ENCODE assay signal across 17 mouse cellular contexts in the genomic region with DNA sequence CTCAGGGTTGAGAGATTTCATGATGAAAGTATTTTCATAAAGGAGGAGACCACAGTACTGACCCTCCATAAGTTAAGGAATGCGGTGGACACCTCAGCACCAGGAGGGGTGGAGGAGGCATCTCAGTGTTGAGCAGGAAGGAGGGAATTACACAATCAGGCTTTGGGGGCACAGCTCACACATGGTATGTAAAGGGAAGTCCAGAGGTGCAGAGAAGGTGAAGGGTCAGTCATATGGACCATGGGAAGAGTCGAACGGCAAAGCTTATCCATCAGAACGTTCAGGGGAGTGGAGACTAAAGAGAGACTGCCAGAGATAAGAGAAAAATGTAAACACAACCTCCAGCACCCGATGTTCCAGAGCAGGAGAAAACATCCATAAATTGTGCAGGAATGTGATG.
DNase-seq lines count a peak whose midpoint lies in the region; ATAC-seq and TF ChIP-seq lines count a peak whose summit lies in the region.
"Had no signal": no experiment of that assay in that cellular context is flagged by ENCODE, and none has a peak within 500 bp of the region (broad histone marks: within the 10 kb centered on the region; RNA-seq: fewer than 3 reads in every experiment).

No protein-coding gene starts in this region.

- no peak for TF ChIP-seq EP300 in liver, postnatal 0 days (IDR thresholded peaks at IDR 0.05; ENCODE audit: low read depth)

- H3K4me1 ChIP-seq in forebrain, embryonic 10.5 days, result peaks cover 16% of the 10 kb centered on the region
- no peaks in the 10 kb centered on the region for H3K4me1 ChIP-seq in forebrain, embryonic 13.5 days
- H3K4me1 ChIP-seq in liver, embryonic 11.5 days (replicated peaks; ENCODE audit: control insufficient read depth, insufficient read depth, low read length), result no peaks in the 10 kb centered on the region
- H3K4me1 ChIP-seq in liver, postnatal 0 days (ENCODE audit: insufficient read depth), result no peaks in the 10 kb centered on the region
- H3K4me1 ChIP-seq in limb, embryonic 11.5 days (ENCODE audit: control insufficient read depth, insufficient read depth, low read length), result peaks cover 15% of the 10 kb centered on the region
- H3K4me1 ChIP-seq in stomach, embryonic 16.5 days (ENCODE audit: control insufficient read depth, insufficient read depth, low read length), result 0 out of 2 replicates have a peak, but pooled peaks cover under 1% of the 10 kb centered on the region
- H3K4me1 ChIP-seq: forebrain, embryonic 15.5 days; midbrain, embryonic 13.5 days; neural tube, embryonic 12.5 days had no signal

- H3K4me3 ChIP-seq in forebrain, embryonic 10.5 days, result no peak overlapping the region
- no peak overlapping the region for H3K4me3 ChIP-seq in forebrain, embryonic 13.5 days
- H3K4me3 ChIP-seq in liver, embryonic 11.5 days (ENCODE audit: low read depth, low read length), result no peak overlapping the region
- H3K4me3 ChIP-seq in liver, postnatal 0 days (ENCODE audit: low read depth, low read length), result no peak overlapping the region
- H3K4me3 ChIP-seq in limb, embryonic 11.5 days (ENCODE audit: low read depth, low read length), result no peak overlapping the region
- H3K4me3 ChIP-seq in stomach, embryonic 16.5 days (replicated peaks; ENCODE audit: low read length), result no peak overlapping the region
- H3K4me3 ChIP-seq: forebrain, embryonic 15.5 days; midbrain, embryonic 13.5 days; neural tube, embryonic 12.5 days had no signal

- no peaks in the 10 kb centered on the region for H3K9me3 ChIP-seq in forebrain, embryonic 10.5 days
- H3K9me3 ChIP-seq in forebrain, embryonic 13.5 days (replicated peaks), result no peaks in the 10 kb centered on the region; the same call in 1 of the 2 replicates
- no peaks in the 10 kb centered on the region for H3K9me3 ChIP-seq in liver, embryonic 11.5 days (ENCODE audit: control insufficient read depth, low read length)
- no peaks in the 10 kb centered on the region for H3K9me3 ChIP-seq in liver, postnatal 0 days (ENCODE audit: low read length)
- H3K9me3 ChIP-seq in limb, embryonic 11.5 days (ENCODE audit: control insufficient read depth, low read length), result peaks cover 3% of the 10 kb centered on the region; the same call in 1 of the 2 replicates
- H3K9me3 ChIP-seq in stomach, embryonic 16.5 days (replicated peaks; ENCODE audit: control insufficient read depth, low read length), result 0 out of 2 replicates have a peak, but pooled peaks cover 3% of the 10 kb centered on the region
- H3K9me3 ChIP-seq: forebrain, embryonic 15.5 days; midbrain, embryonic 13.5 days had no signal

- no peak overlapping the region for H3K9ac ChIP-seq in forebrain, embryonic 13.5 days
- no peak overlapping the region for H3K9ac ChIP-seq in liver, embryonic 11.5 days (ENCODE audit: low read depth, low read length)
- H3K9ac ChIP-seq in liver, postnatal 0 days (replicated peaks), result no peak overlapping the region
- no peak overlapping the region for H3K9ac ChIP-seq in limb, embryonic 11.5 days (ENCODE audit: low read length)
- no peak overlapping the region for H3K9ac ChIP-seq in stomach, embryonic 16.5 days (ENCODE audit: low read length)
- H3K9ac ChIP-seq: forebrain, embryonic 15.5 days; midbrain, embryonic 13.5 days; neural tube, embryonic 12.5 days had no signal

- 66% methylated on average over 5 of the region's 5 CpGs for WGBS in forebrain, embryonic 10.5 days
- WGBS in forebrain, embryonic 13.5 days, result 81% methylated on average over 5 of the region's 5 CpGs
- WGBS in liver, embryonic 11.5 days, result 43% methylated on average over 5 of the region's 5 CpGs
- WGBS in liver, postnatal 0 days (ENCODE audit: insufficient replicate concordance), result 34% methylated on average over 5 of the region's 5 CpGs
- WGBS in limb, embryonic 11.5 days, result 27% methylated on average over 5 of the region's 5 CpGs
- 15% methylated on average over 5 of the region's 5 CpGs for WGBS in stomach, embryonic 16.5 days

- no peak for ATAC-seq in forebrain, embryonic 13.5 days
- 0 out of 2 replicates have a peak, but pooled peaks have one; percentile 31 for ATAC-seq in liver, embryonic 11.5 days (replicated peaks; ENCODE audit: low FRiP score)
- no peak for ATAC-seq in liver, postnatal 0 days
- ATAC-seq in limb, embryonic 11.5 days (ENCODE audit: insufficient number of reproducible peaks, low FRiP score, low TSS enrichment, low read depth), result no peak; the same call in 1 of the 2 replicates
- peak; percentile 41; the same call in 1 of the 2 replicates for ATAC-seq in stomach, embryonic 16.5 days (ENCODE audit: insufficient read depth, low FRiP score)
- ATAC-seq: forebrain, embryonic 15.5 days; midbrain, embryonic 13.5 days had no signal

- H3K27ac ChIP-seq in forebrain, embryonic 10.5 days, result peak overlapping the region; percentile 63
- no peak overlapping the region for H3K27ac ChIP-seq in forebrain, embryonic 13.5 days
- H3K27ac ChIP-seq in liver, embryonic 11.5 days (ENCODE audit: low read depth, low read length), result no peak overlapping the region
- no peak overlapping the region for H3K27ac ChIP-seq in liver, postnatal 0 days (ENCODE audit: low read depth)
- peak overlapping the region; percentile 92 for H3K27ac ChIP-seq in limb, embryonic 11.5 days (replicated peaks; ENCODE audit: low read depth, low read length)
- H3K27ac ChIP-seq in stomach, embryonic 16.5 days (ENCODE audit: low read length), result peak overlapping the region; percentile 69
- H3K27ac ChIP-seq: forebrain, embryonic 15.5 days; midbrain, embryonic 13.5 days; neural tube, embryonic 12.5 days had no signal

- no peak overlapping the region for H3K4me2 ChIP-seq in forebrain, embryonic 13.5 days
- H3K4me2 ChIP-seq in liver, embryonic 11.5 days, result no peak overlapping the region
- no peak overlapping the region for H3K4me2 ChIP-seq in liver, postnatal 0 days (ENCODE audit: low read depth, low read length)
- H3K4me2 ChIP-seq in limb, embryonic 11.5 days (ENCODE audit: low read depth, severe bottlenecking), result no peak overlapping the region
- no peak overlapping the region for H3K4me2 ChIP-seq in stomach, embryonic 16.5 days (ENCODE audit: low read depth, low read length)
- H3K4me2 ChIP-seq: forebrain, embryonic 15.5 days; midbrain, embryonic 13.5 days; neural tube, embryonic 12.5 days had no signal

- no peak for TF ChIP-seq CTCF in liver, postnatal 0 days (IDR thresholded peaks at IDR 0.05; ENCODE audit: low read depth)

- no peaks in the 10 kb centered on the region for H3K36me3 ChIP-seq in forebrain, embryonic 10.5 days (replicated peaks)
- H3K36me3 ChIP-seq in forebrain, embryonic 13.5 days (ENCODE audit: poor library complexity, severe bottlenecking), result no peaks in the 10 kb centered on the region
- no peaks in the 10 kb centered on the region for H3K36me3 ChIP-seq in liver, embryonic 11.5 days (ENCODE audit: control insufficient read depth, insufficient read depth, low read length)
- no peaks in the 10 kb centered on the region for H3K36me3 ChIP-seq in liver, postnatal 0 days (replicated peaks; ENCODE audit: insufficient read depth, low read length)
- H3K36me3 ChIP-seq in limb, embryonic 11.5 days (ENCODE audit: control insufficient read depth, insufficient read depth, low read length), result no peaks in the 10 kb centered on the region
- H3K36me3 ChIP-seq in stomach, embryonic 16.5 days (ENCODE audit: control insufficient read depth, insufficient read depth, low read length), result no peaks in the 10 kb centered on the region
- H3K36me3 ChIP-seq: forebrain, embryonic 15.5 days; midbrain, embryonic 13.5 days; neural tube, embryonic 12.5 days had no signal

- DNase-seq in forebrain, embryonic 10.5 days (ENCODE audit: extremely low spot score, low spot score), result no peak
- no peak for DNase-seq in liver, embryonic 11.5 days (ENCODE audit: low spot score)
- no peak for DNase-seq in liver, postnatal 0 days
- DNase-seq in limb, embryonic 11.5 days (ENCODE audit: low spot score), result peak; percentile 32
- no peak for DNase-seq in thymus, postnatal 25 days
- no peak for DNase-seq in ovary, postnatal 36 days (ENCODE audit: low spot score)
- DNase-seq: adrenal gland, postnatal 36 days; cerebellum, adult 11 months; gastrocnemius, postnatal 14 days; kidney, adult 2 months; lung, adult 2 months; right cerebral cortex, adult 18-20 months had no signal

- no peaks in the 10 kb centered on the region for H3K27me3 ChIP-seq in forebrain, embryonic 10.5 days (ENCODE audit: poor library complexity, severe bottlenecking)
- no peaks in the 10 kb centered on the region for H3K27me3 ChIP-seq in forebrain, embryonic 13.5 days
- H3K27me3 ChIP-seq in liver, embryonic 11.5 days (replicated peaks; ENCODE audit: control insufficient read depth, insufficient read depth, low read length), result no peaks in the 10 kb centered on the region
- H3K27me3 ChIP-seq in liver, postnatal 0 days (ENCODE audit: insufficient read depth, low read length), result no peaks in the 10 kb centered on the region
- no peaks in the 10 kb centered on the region for H3K27me3 ChIP-seq in limb, embryonic 11.5 days (ENCODE audit: control insufficient read depth, insufficient read depth, low read length)
- no peaks in the 10 kb centered on the region for H3K27me3 ChIP-seq in stomach, embryonic 16.5 days (ENCODE audit: control insufficient read depth, insufficient read depth, low read length)
- H3K27me3 ChIP-seq: forebrain, embryonic 15.5 days; midbrain, embryonic 13.5 days; neural tube, embryonic 12.5 days had no signal

Comparison
In these comparisons a context has a peak if more than half of its experiments do, and no peak if none do; other contexts are left out.
1. H3K27ac ChIP-seq: peak in forebrain, embryonic 10.5 days (single experiment), limb, embryonic 11.5 days (single experiment) and stomach, embryonic 16.5 days (single experiment); none in forebrain, embryonic 13.5 days (single experiment), liver, embryonic 11.5 days (single experiment) and liver, postnatal 0 days (single experiment).
2. ATAC-seq: peak in liver, embryonic 11.5 days (single experiment) and stomach, embryonic 16.5 days (single experiment); none in forebrain, embryonic 13.5 days (single experiment), liver, postnatal 0 days (single experiment) and limb, embryonic 11.5 days (single experiment).